Mouse (Mus musculus) heart, adult 18-20 months (tissue): ENCODE results near the gene Hist1h4a. TPM values are rescaled to one million over a fixed set of nuclear protein-coding genes. Genes with fewer than 3 reads are reported as not detected.

Experiments
- microRNA-seq, 2 experiments: library from miRNA; unstranded; fragments of <30 nt; microRNA quantifications; one replicate each; pipeline ENCODE4 v1.2.0; 2022
- total RNA-seq, 2 experiments: library from RNA; stranded (reverse); gene quantifications; 2 replicates each; pipeline ENCODE4 v1.2.3; 2021

Gene Hist1h4a
- total RNA-seq, 2 experiments from 2014 or later = 5.4 to 6.4 TPM

Small RNAs within 50 kb of the gene (microRNA-seq; reads per million reads assigned to microRNA genes)
- gene Gm44314 (0 reads per million in 2 experiments), gene Gm44484 (0 reads per million in 2 experiments)

Other genes starting within 250 kb of the Hist1h4a start
- 100 to 1,000 TPM; 225 to 244 TPM for gene Hist1h4h, start 230.2 kb downstream of the Hist1h4a start, total RNA-seq
- 10 to 100 TPM in 1 of 2 experiments, 1 to 10 TPM in 1; 6.3 to 16.6 TPM for gene Hist1h2af, start 227.3 kb downstream of the Hist1h4a start, total RNA-seq
- gene Hist1h3g, start 225.8 kb downstream of the Hist1h4a start, total RNA-seq = 1 to 10 TPM; 3.1 TPM
- 1 to 10 TPM; 1.1 to 1.5 TPM for gene Hist1h2bh, start 217.8 kb downstream of the Hist1h4a start, total RNA-seq
- gene Hist1h3f, start 217.2 kb downstream of the Hist1h4a start, total RNA-seq = 1 to 10 TPM; 4.9 to 6.3 TPM
- gene Hist1h4f, start 209.6 kb downstream of the Hist1h4a start, total RNA-seq = 10 to 100 TPM; 24.1 to 27.9 TPM
- gene Hist1h1d, start 208.0 kb downstream of the Hist1h4a start, total RNA-seq = 1 to 10 TPM in 1 of 2 experiments, under 1 TPM in 1; 0.94 to 1.0 TPM
- 10 to 100 TPM; 11.6 to 16.2 TPM for gene Hist1h3e, start 198.9 kb downstream of the Hist1h4a start, total RNA-seq
- gene Hist1h2ae, start 190.0 kb downstream of the Hist1h4a start, total RNA-seq = 1 to 10 TPM; 2.9 to 3.0 TPM
- 10 to 100 TPM; 18.2 to 25.6 TPM for gene Hist1h2bg, start 189.8 kb downstream of the Hist1h4a start, total RNA-seq
- 10 to 100 TPM; 10.2 to 10.9 TPM for gene Hist1h2bf, start 187.0 kb downstream of the Hist1h4a start, total RNA-seq
- 1 to 10 TPM; 2.0 to 4.1 TPM for gene Hist1h2ad, start 186.8 kb downstream of the Hist1h4a start, total RNA-seq
- 1 to 10 TPM; 2.4 to 2.5 TPM for gene Hist1h3d, start 185.5 kb downstream of the Hist1h4a start, total RNA-seq
- gene Hist1h4d, start 179.6 kb downstream of the Hist1h4a start, total RNA-seq = 10 to 100 TPM; 51.2 to 52.9 TPM
- 10 to 100 TPM in 1 of 2 experiments, 1 to 10 TPM in 1; 8.6 to 10.2 TPM for gene Hist1h2be, start 140.1 kb downstream of the Hist1h4a start, total RNA-seq
- 10 to 100 TPM; 19.6 to 19.7 TPM for gene Hist1h1e, start 138.7 kb downstream of the Hist1h4a start, total RNA-seq
- 1 to 10 TPM; 1.2 to 1.3 TPM for gene Hist1h2ac, start 77.3 kb downstream of the Hist1h4a start, total RNA-seq
- gene Hist1h2bc, start 77.0 kb downstream of the Hist1h4a start, total RNA-seq = 10 to 100 TPM; 71.2 to 76.1 TPM
- not detected for gene Hist1h1t, start 65.4 kb downstream of the Hist1h4a start, total RNA-seq
- 10 to 100 TPM; 42.5 to 46.8 TPM for gene Hist1h4c, start 62.8 kb downstream of the Hist1h4a start, total RNA-seq
- 10 to 100 TPM; 60.9 to 64.1 TPM for gene Hfe, start 50.4 kb downstream of the Hist1h4a start, total RNA-seq
- gene Hist1h1c, start 22.4 kb downstream of the Hist1h4a start, total RNA-seq = 100 to 1,000 TPM; 162 to 175 TPM
- gene Hist1h3c, start 15.6 kb downstream of the Hist1h4a start, total RNA-seq = 1 to 10 TPM; 2.5 to 3.4 TPM
- gene Hist1h2bb, start 14.5 kb downstream of the Hist1h4a start, total RNA-seq = 1 to 10 TPM; 7.4 to 8.1 TPM
- gene Hist1h2ab, start 10.1 kb downstream of the Hist1h4a start, total RNA-seq = 1 to 10 TPM; 5.8 to 6.8 TPM
- gene Hist1h3b, start 9.0 kb downstream of the Hist1h4a start, total RNA-seq = 10 to 100 TPM in 1 of 2 experiments, 1 to 10 TPM in 1; 8.3 to 10.5 TPM
- 10 to 100 TPM in 1 of 2 experiments, 1 to 10 TPM in 1; 9.6 to 10.9 TPM for gene Hist1h4b, start 4.2 kb downstream of the Hist1h4a start, total RNA-seq
- 10 to 100 TPM in 1 of 2 experiments, 1 to 10 TPM in 1; 7.5 to 10.7 TPM for gene Hist1h3a, start 1.2 kb upstream of the Hist1h4a start, total RNA-seq
- gene Hist1h1a, start 2.4 kb upstream of the Hist1h4a start, total RNA-seq = 1 to 10 TPM; 4.3 to 5.4 TPM
- gene Trim38, start 8.7 kb upstream of the Hist1h4a start, total RNA-seq = under 1 TPM in 1 of 2 experiments, not detected in 1; 0.21 TPM
- gene Slc17a2, start 45.8 kb upstream of the Hist1h4a start, total RNA-seq = not detected
- not detected for gene Slc17a3, start 78.2 kb upstream of the Hist1h4a start, total RNA-seq
- gene Slc17a1, start 106.5 kb upstream of the Hist1h4a start, total RNA-seq = not detected
- gene Slc17a4, start 153.8 kb upstream of the Hist1h4a start, total RNA-seq = not detected
- not detected for gene Hist1h2ba, start 172.9 kb upstream of the Hist1h4a start, total RNA-seq
- not detected for gene Hist1h2aa, start 173.2 kb upstream of the Hist1h4a start, total RNA-seq
- not detected for gene Scgn, start 230.0 kb upstream of the Hist1h4a start, total RNA-seq